Mouse (Mus musculus) embryonic facial prominence, embryonic 14.5 days (tissue): ENCODE measurements around the gene Gm10295. TPM values are rescaled to one million over a fixed set of nuclear protein-coding genes. Genes with fewer than 3 reads are reported as not detected.

Source experiments
- ATAC-seq: fragments of 200-750 bp; cut with Nextera tagmentation; 2 replicates; pipeline ENCODE4 v1.8.0; 2017; ENCODE audit warnings: low read depth, moderate number of reproducible peaks, moderate TSS enrichment
- DNase-seq: peaks from one replicate; pipeline ENCODE4 v3.0.0-alpha.2; 2015; ENCODE audit warnings: low spot score
- H3K27ac ChIP-seq: fragments of 300-500 bp; sonication (generic); replicated peaks from 2 replicates; pipeline ENCODE4 v1.5.1; 2014; ENCODE audit warnings: low read depth, mild to moderate bottlenecking, low read length, moderate library complexity
- H3K27me3 ChIP-seq: fragments of 300-500 bp; sonication (generic); replicated peaks from 2 replicates; pipeline ENCODE4 v1.6.1; 2014; ENCODE audit warnings: low read length; ENCODE audit not compliant: control insufficient read depth, insufficient read depth
- H3K36me3 ChIP-seq: fragments of 300-500 bp; sonication (generic); 2 replicates; pipeline ENCODE4 v1.6.1; 2014; ENCODE audit warnings: low read length, mixed read lengths; ENCODE audit not compliant: control insufficient read depth, insufficient read depth
- H3K4me1 ChIP-seq: fragments of 300-500 bp; sonication (generic); 2 replicates; pipeline ENCODE4 v1.6.1; 2014; ENCODE audit warnings: antibody characterized with exemption, low read length; ENCODE audit not compliant: control insufficient read depth, insufficient read depth
- H3K4me2 ChIP-seq: fragments of 300-500 bp; sonication (generic); 2 replicates; pipeline ENCODE4 v1.6.1; 2014; ENCODE audit warnings: low read depth, mild to moderate bottlenecking, low read length, moderate library complexity, mixed read lengths
- H3K4me3 ChIP-seq: fragments of 300-500 bp; sonication (generic); 2 replicates; pipeline ENCODE4 v1.5.1; 2014; ENCODE audit warnings: low read depth, mild to moderate bottlenecking, low read length
- H3K9ac ChIP-seq: fragments of 300-500 bp; sonication (generic); 2 replicates; pipeline ENCODE4 v1.6.1; 2014; ENCODE audit warnings: low read depth, mild to moderate bottlenecking, low read length, moderate library complexity, mixed read lengths
- H3K9me3 ChIP-seq: fragments of 300-500 bp; sonication (generic); 2 replicates; pipeline ENCODE4 v1.6.1; 2016; ENCODE audit warnings: low read length; ENCODE audit not compliant: control insufficient read depth
- WGBS: fragments of 180-500 bp; shearing (Covaris S2); extraction: QIAGEN DNeasy Blood & Tissue Kit; methylation state at CpG from one replicate; pipeline ENCODE4 v1.1.7; 2014; 5-methylcytosine and 5-hydroxymethylcytosine counted together
- polyA plus RNA-seq: library from polyadenylated mRNA; unstranded; fragments of >200 nt; fragmentation: Nextera tagmentation; extraction: Ambion mirVana; gene quantifications from 2 replicates; pipeline ENCODE4 v1.2.1, GENCODE M21; 2014

Gene Gm10295
- polyA plus RNA-seq, 1 experiment from 2014 or later, result not detected

GRCm38 (mm10) chr7:71312375-71312774 lies 38.9 kb downstream of the Gm10295 start:
- no peak overlapping the region for H3K4me2 ChIP-seq

GRCm38 (mm10) chr7:71311411-71311810 lies 39.9 kb downstream of the Gm10295 start:
- no peak for ATAC-seq
- WGBS, result 55% methylated on average over 11 of the region's 11 CpGs

More at GRCm38 (mm10) chr7:71312375-71312774, 38.9 kb downstream of the Gm10295 start:
- 64% methylated on average over 3 of the region's 3 CpGs for WGBS
- Histone ChIP-seq H3K36me3 (no peaks in the 10 kb centered on the region), H3K27me3 (no peaks in the 10 kb centered on the region), H3K27ac (no peak overlapping the region), H3K9me3 (no peaks in the 10 kb centered on the region), H3K9ac (no peak overlapping the region), H3K4me3 (no peak overlapping the region), H3K4me1 (0 out of 2 replicates have a peak, but pooled peaks cover 4% of the 10 kb centered on the region)
- DNase-seq (no peak), ATAC-seq (no peak)

GRCm38 (mm10) chr7:71308051-71308450 lies 43.2 kb downstream of the Gm10295 start:
- H3K9me3 ChIP-seq, result no peaks in the 10 kb centered on the region
- WGBS, result 65% methylated on average over 8 of the region's 8 CpGs
- H3K4me1 ChIP-seq, result no peaks in the 10 kb centered on the region
- H3K9ac ChIP-seq, result no peak overlapping the region
- no peak overlapping the region for H3K4me2 ChIP-seq
- ATAC-seq (no peak), DNase-seq (no peak)
- H3K27ac ChIP-seq, result no peak overlapping the region
- H3K4me3 ChIP-seq, result no peak overlapping the region
- H3K36me3 ChIP-seq, result no peaks in the 10 kb centered on the region
- H3K27me3 ChIP-seq, result no peaks in the 10 kb centered on the region

More at GRCm38 (mm10) chr7:71311411-71311810, 39.9 kb downstream of the Gm10295 start:
- H3K9me3 ChIP-seq, result no peaks in the 10 kb centered on the region
- peak; percentile 50 for DNase-seq
- no peaks in the 10 kb centered on the region for H3K27me3 ChIP-seq
- H3K4me3 ChIP-seq, result no peak overlapping the region
- no peaks in the 10 kb centered on the region for H3K36me3 ChIP-seq
- H3K4me2 ChIP-seq, result no peak overlapping the region
- H3K9ac ChIP-seq, result no peak overlapping the region
- H3K27ac ChIP-seq, result no peak overlapping the region
- 0 out of 2 replicates have a peak, but pooled peaks cover 4% of the 10 kb centered on the region for H3K4me1 ChIP-seq

GRCm38 (mm10) chr7:71302714-71303113 lies 48.6 kb downstream of the Gm10295 start:
- H3K36me3 ChIP-seq, result no peaks in the 10 kb centered on the region
- 74% methylated on average over 4 of the region's 4 CpGs for WGBS
- no peaks in the 10 kb centered on the region for H3K4me1 ChIP-seq
- H3K27me3 ChIP-seq, result no peaks in the 10 kb centered on the region
- H3K4me3 ChIP-seq, result no peak overlapping the region
- no peaks in the 10 kb centered on the region for H3K9me3 ChIP-seq
- H3K4me2 ChIP-seq, result no peak overlapping the region
- no peak for ATAC-seq
- no peak for DNase-seq
- H3K9ac ChIP-seq, result no peak overlapping the region
- H3K27ac ChIP-seq, result no peak overlapping the region
